Mouse (Mus musculus) urinary bladder, postnatal 14 days (tissue): ENCODE data around the gene Xpnpep2.

Experiments used
- DNase-seq: peaks from one replicate; pipeline ENCODE4 v3.0.0; 2021; ENCODE audit warnings: low spot score

The Xpnpep2 gene

GRCm38 (mm10) chrX:48170368-48170767 lies 61.8 kb downstream of the Xpnpep2 start:
- DNase-seq, result no peak

- no peak for DNase-seq
Observed at GRCm38 (mm10) chrX:48181844-48182243, 73.3 kb downstream of the Xpnpep2 start.

- DNase-seq, result no peak
Observed at GRCm38 (mm10) chrX:48184703-48185102, 76.2 kb downstream of the Xpnpep2 start.
